Mouse (Mus musculus): ENCODE measurements around the gene Bnip3. TPM values are rescaled to one million over a fixed set of nuclear protein-coding genes. Genes with fewer than 3 reads are reported as not detected.

The Bnip3 gene
- polyA plus RNA-seq, 1 experiment from 2014 or later, result 113 TPM

DNA sequence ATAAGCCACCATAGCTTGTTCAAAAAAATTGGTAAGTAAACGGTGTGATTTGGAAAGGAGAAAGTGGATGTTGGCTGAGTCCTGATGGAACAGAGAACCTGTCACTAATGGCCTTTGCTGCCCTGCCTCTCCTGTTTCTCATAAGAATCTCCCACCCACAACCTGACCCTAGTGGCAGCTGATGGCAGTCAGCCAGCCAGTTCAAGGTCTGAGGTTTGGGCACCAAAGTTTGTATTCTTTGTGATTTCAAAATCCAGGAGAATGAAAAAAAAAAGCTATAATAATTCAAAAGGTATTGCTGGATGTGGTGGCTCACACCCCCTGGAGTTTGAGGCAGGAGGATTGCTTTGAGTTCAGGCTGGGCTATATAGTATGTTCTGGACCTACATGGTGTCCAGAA, 33.0 kb upstream of the Bnip3 start:
- H3K9ac ChIP-seq (ENCODE audit: low read length), result no peak overlapping the region
- 87% methylated on average over 1 of the region's 1 CpGs for WGBS
- H3K36me3 ChIP-seq (ENCODE audit: control insufficient read depth, insufficient read depth, low read length), result no peaks in the 10 kb centered on the region
- H3K9me3 ChIP-seq (ENCODE audit: control insufficient read depth, low read length), result no peaks in the 10 kb centered on the region
- H3K27ac ChIP-seq (replicated peaks), result no peak overlapping the region
- no peak overlapping the region for H3K4me3 ChIP-seq (ENCODE audit: low read depth, low read length)
- TF ChIP-seq CTCF (IDR thresholded peaks at IDR 0.05; ENCODE audit: low read depth) (no peak), EP300 (optimal IDR thresholded peaks at IDR 0.05) (no peak)
- H3K4me1 ChIP-seq (replicated peaks; ENCODE audit: control insufficient read depth, insufficient read depth), result no peaks in the 10 kb centered on the region
- ATAC-seq (ENCODE audit: low FRiP score, low TSS enrichment) (no peak), DNase-seq (ENCODE audit: low spot score) (no peak)
- peaks cover 11% of the 10 kb centered on the region for H3K27me3 ChIP-seq (ENCODE audit: control insufficient read depth, insufficient read depth, low read length)
- H3K4me2 ChIP-seq (replicated peaks; ENCODE audit: low read depth), result no peak overlapping the region

DNA sequence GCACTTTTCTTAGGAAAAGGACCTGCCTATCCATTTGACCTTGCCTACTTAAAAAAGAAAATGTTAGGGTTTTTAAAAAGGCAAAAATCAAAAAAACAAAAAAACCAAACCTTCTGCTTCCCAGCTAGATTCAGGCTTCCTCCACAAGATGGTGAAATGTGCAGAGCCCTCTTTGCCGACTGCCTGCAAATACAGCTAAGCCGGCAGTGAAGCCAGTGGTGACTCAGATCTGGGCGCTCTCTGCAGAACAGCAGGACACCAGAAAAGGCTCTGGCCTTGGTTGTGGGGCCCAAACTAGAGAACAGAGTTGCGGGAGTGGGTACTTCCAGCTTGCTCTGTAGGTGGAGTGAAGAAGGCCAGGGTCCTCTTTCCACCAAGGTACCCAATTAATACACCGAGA, 32.3 kb upstream of the Bnip3 start:
- no peaks in the 10 kb centered on the region for H3K36me3 ChIP-seq (ENCODE audit: control insufficient read depth, insufficient read depth, low read length)
- H3K4me3 ChIP-seq (ENCODE audit: low read depth, low read length), result peak overlapping the region; percentile 42; the same call in 1 of the 2 replicates
- DNase-seq (ENCODE audit: low spot score), result no peak
- peaks cover 11% of the 10 kb centered on the region for H3K27me3 ChIP-seq (ENCODE audit: control insufficient read depth, insufficient read depth, low read length)
- no peak for ATAC-seq (ENCODE audit: low FRiP score, low TSS enrichment)
- no peaks in the 10 kb centered on the region for H3K9me3 ChIP-seq (ENCODE audit: control insufficient read depth, low read length)
- H3K27ac ChIP-seq (replicated peaks), result no peak overlapping the region
- TF ChIP-seq EP300 (optimal IDR thresholded peaks at IDR 0.05) (no peak), CTCF (IDR thresholded peaks at IDR 0.05; ENCODE audit: low read depth) (no peak)
- H3K9ac ChIP-seq (ENCODE audit: low read length), result no peak overlapping the region
- H3K4me2 ChIP-seq (replicated peaks; ENCODE audit: low read depth), result no peak overlapping the region
- H3K4me1 ChIP-seq (replicated peaks; ENCODE audit: control insufficient read depth, insufficient read depth), result no peaks in the 10 kb centered on the region
- 34% methylated on average over 5 of the region's 5 CpGs for WGBS

DNA sequence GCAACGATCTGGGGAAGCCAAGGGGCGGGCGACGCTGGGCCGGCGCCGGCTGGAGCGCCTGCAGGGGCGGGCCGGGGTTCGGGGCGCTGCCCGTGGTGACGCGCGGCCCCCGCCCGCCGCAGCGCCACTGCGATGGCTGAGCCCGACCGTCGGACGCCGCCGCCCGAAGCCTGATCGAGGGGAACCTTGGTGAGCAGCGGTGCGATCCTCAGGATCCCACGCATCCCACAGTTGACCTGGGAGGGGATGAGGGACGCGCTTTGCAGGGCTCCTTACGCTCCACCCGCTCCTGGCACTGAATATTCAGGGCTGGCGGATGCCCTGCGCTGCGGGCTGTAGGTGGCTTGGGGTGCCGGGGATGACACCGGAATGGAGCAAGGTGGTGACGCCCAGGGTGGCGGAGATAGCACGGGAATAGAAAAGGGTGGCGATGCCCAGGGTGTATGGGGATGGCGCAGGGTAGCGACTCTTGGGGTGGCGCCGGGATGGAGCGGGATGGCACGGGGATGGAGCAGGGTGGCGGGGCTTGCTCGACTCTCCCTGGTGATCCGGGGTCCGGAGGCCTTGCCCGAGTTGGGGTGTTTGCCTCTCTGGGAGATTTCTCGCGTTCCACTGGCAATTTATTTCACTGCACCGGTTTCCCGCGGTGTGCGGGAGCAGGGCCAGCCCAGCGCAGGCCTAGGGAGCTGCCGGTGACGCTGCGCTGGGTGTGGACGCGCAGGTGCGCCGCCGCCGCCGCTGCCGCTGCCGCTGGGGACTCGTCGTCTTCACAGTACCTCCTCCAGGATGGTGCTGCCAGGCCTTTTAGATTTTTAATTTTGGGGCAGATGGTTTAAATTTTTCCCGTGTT, 31.5 kb upstream of the Bnip3 start, which contains the start of gene Jakmip3:
Jakmip3 (plus strand) TSS at position 119 of the 850 bp plus-strand sequence.
- WGBS, result under 1% methylated on average over 75 of the region's 78 CpGs
- H3K4me1 ChIP-seq (replicated peaks; ENCODE audit: control insufficient read depth, insufficient read depth), result no peaks in the 10 kb centered on the region
- TF ChIP-seq EP300 (optimal IDR thresholded peaks at IDR 0.05) (no peak), CTCF (IDR thresholded peaks at IDR 0.05; ENCODE audit: low read depth) (no peak)
- peak within 1 kb of the TSS; percentile 35 for H3K9ac ChIP-seq (ENCODE audit: low read length)
- no peaks in the 10 kb centered on the region for H3K9me3 ChIP-seq (ENCODE audit: control insufficient read depth, low read length)
- H3K27ac ChIP-seq (replicated peaks), result no peak within 1 kb of the TSS
- H3K4me3 ChIP-seq (ENCODE audit: low read depth, low read length), result peak within 1 kb of the TSS; percentile 42
- H3K4me2 ChIP-seq (replicated peaks; ENCODE audit: low read depth), result peak within 1 kb of the TSS; percentile 64
- H3K36me3 ChIP-seq (ENCODE audit: control insufficient read depth, insufficient read depth, low read length), result no peaks in the 10 kb centered on the region
- peak; percentile 35 for DNase-seq (ENCODE audit: low spot score)
- peak; percentile 32; the same call in 1 of the 2 replicates for ATAC-seq (ENCODE audit: low FRiP score, low TSS enrichment)
- H3K27me3 ChIP-seq (ENCODE audit: control insufficient read depth, insufficient read depth, low read length), result peaks cover 11% of the 10 kb centered on the region

- no peaks in the 10 kb centered on the region for H3K36me3 ChIP-seq (ENCODE audit: control insufficient read depth, insufficient read depth, low read length)
- H3K4me1 ChIP-seq (replicated peaks; ENCODE audit: control insufficient read depth, insufficient read depth), result no peaks in the 10 kb centered on the region
- peak overlapping the region; percentile 35; the same call in 1 of the 2 replicates for H3K9ac ChIP-seq (ENCODE audit: low read length)
- WGBS, result 2% methylated on average over 17 of the region's 17 CpGs
- H3K27me3 ChIP-seq (ENCODE audit: control insufficient read depth, insufficient read depth, low read length), result peaks cover 11% of the 10 kb centered on the region
- TF ChIP-seq EP300 (optimal IDR thresholded peaks at IDR 0.05) (no peak), CTCF (IDR thresholded peaks at IDR 0.05; ENCODE audit: low read depth) (no peak)
- no peaks in the 10 kb centered on the region for H3K9me3 ChIP-seq (ENCODE audit: control insufficient read depth, low read length)
- ATAC-seq (ENCODE audit: low FRiP score, low TSS enrichment) (no peak), DNase-seq (ENCODE audit: low spot score) (no peak)
- H3K27ac ChIP-seq (replicated peaks), result no peak overlapping the region
- peak overlapping the region; percentile 64 for H3K4me2 ChIP-seq (replicated peaks; ENCODE audit: low read depth)
- peak overlapping the region; percentile 42 for H3K4me3 ChIP-seq (ENCODE audit: low read depth, low read length)
Measured at GRCm38 (mm10) chr7:138940256-138940611, 30.9 kb upstream of the Bnip3 start.

- DNase-seq (ENCODE audit: low spot score), result no peak
- Histone ChIP-seq H3K4me3 (ENCODE audit: low read depth, low read length) (no peak overlapping the region), H3K27ac (replicated peaks) (no peak overlapping the region), H3K27me3 (ENCODE audit: control insufficient read depth, insufficient read depth, low read length) (peaks cover 11% of the 10 kb centered on the region), H3K4me1 (replicated peaks; ENCODE audit: control insufficient read depth, insufficient read depth) (no peaks in the 10 kb centered on the region), H3K9ac (ENCODE audit: low read length) (no peak overlapping the region), H3K36me3 (ENCODE audit: control insufficient read depth, insufficient read depth, low read length) (no peaks in the 10 kb centered on the region), H3K4me2 (replicated peaks; ENCODE audit: low read depth) (no peak overlapping the region), H3K9me3 (ENCODE audit: control insufficient read depth, low read length) (no peaks in the 10 kb centered on the region)
- 80% methylated on average over 7 of the region's 7 CpGs for WGBS
- no peak for ATAC-seq (ENCODE audit: low FRiP score, low TSS enrichment)
- TF ChIP-seq CTCF (IDR thresholded peaks at IDR 0.05; ENCODE audit: low read depth), result no peak
- TF ChIP-seq EP300 (optimal IDR thresholded peaks at IDR 0.05), result no peak
Measured at GRCm38 (mm10) chr7:138938991-138939390, 29.7 kb upstream of the Bnip3 start.

GRCm38 (mm10) chr7:138934523-138934922, 25.2 kb upstream of the Bnip3 start:
- DNase-seq (ENCODE audit: low spot score), result no peak
- no peak overlapping the region for H3K4me3 ChIP-seq (ENCODE audit: low read depth, low read length)
- no peaks in the 10 kb centered on the region for H3K4me1 ChIP-seq (replicated peaks; ENCODE audit: control insufficient read depth, insufficient read depth)
- no peak for ATAC-seq (ENCODE audit: low FRiP score, low TSS enrichment)
- H3K9me3 ChIP-seq (ENCODE audit: control insufficient read depth, low read length), result no peaks in the 10 kb centered on the region
- H3K27me3 ChIP-seq (ENCODE audit: control insufficient read depth, insufficient read depth, low read length), result no peaks in the 10 kb centered on the region
- no peak overlapping the region for H3K9ac ChIP-seq (ENCODE audit: low read length)
- no peak overlapping the region for H3K4me2 ChIP-seq (replicated peaks; ENCODE audit: low read depth)
- WGBS, result 89% methylated on average over 3 of the region's 3 CpGs
- H3K36me3 ChIP-seq (ENCODE audit: control insufficient read depth, insufficient read depth, low read length), result no peaks in the 10 kb centered on the region
- no peak overlapping the region for H3K27ac ChIP-seq (replicated peaks)
- TF ChIP-seq CTCF (IDR thresholded peaks at IDR 0.05; ENCODE audit: low read depth), result peak; percentile 16; the same call in 1 of the 2 replicates
- no peak for TF ChIP-seq EP300 (optimal IDR thresholded peaks at IDR 0.05)

All from stomach, postnatal 0 days (tissue).